Mouse (Mus musculus): Measurements from ENCODE around the gene Taf4. TPM values are rescaled to one million over a fixed set of nuclear protein-coding genes. Genes with fewer than 3 reads are reported as not detected.

The Taf4 gene
- total and polyA plus RNA-seq, 3 experiments = 6.3 to 21.8 TPM; not detected in 1

DNA sequence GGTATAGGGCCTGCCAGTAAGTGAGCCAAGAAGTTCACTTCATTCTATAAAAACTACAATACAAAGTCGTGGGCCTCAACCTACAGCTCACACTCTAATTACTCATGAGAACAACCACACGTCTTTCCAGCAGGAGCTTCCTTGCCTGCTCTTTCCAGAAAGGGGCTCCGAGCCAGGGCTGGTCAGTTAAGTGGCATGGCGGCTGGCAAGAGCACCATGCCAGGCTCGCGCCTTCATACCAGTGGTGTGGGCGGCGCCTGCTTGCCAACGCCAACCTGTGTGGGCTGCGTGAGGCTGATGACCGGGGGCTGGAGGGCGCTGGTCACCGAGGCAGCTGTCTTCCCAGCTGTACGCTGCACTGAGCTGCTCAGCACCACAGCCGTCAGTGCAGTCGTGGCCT is 44.7 kb downstream of the Taf4 start:
- no peak for DNase-seq (ENCODE audit: low read depth, low spot score)
- Histone ChIP-seq H3K36me3 (ENCODE audit: control insufficient read depth in 1 of 2, insufficient read depth in 2 of 2, low read length in 2 of 2) (peaks cover 0 to 7% of the 10 kb centered on the region in 2 experiments; a peak in 2 of 4 replicates), H3K27me3 (ENCODE audit: control insufficient read depth in 1 of 2, insufficient read depth in 2 of 2, low read length in 2 of 2) (no peaks in the 10 kb centered on the region), H3K27ac (ENCODE audit: control insufficient read depth, low read depth, low read length) (no peak overlapping the region), H3K4me3 (ENCODE audit: control insufficient read depth in 1 of 2, insufficient read depth in 1 of 2, low read depth in 2 of 2, low read length in 2 of 2) (no peak overlapping the region), H3K9me3 (replicated peaks; ENCODE audit: insufficient read depth, low read length) (no peaks in the 10 kb centered on the region), H3K9ac (ENCODE audit: control insufficient read depth, low read depth, low read length, poor library complexity, severe bottlenecking) (no peak overlapping the region), H3K79me2 (ENCODE audit: control insufficient read depth, insufficient read depth, low read length, poor library complexity) (no peaks in the 10 kb centered on the region), H3K4me1 (ENCODE audit: control insufficient read depth in 1 of 2, insufficient read depth in 2 of 2, low read length in 2 of 2) (peaks cover 0 to 3% of the 10 kb centered on the region in 2 experiments; a peak in 2 of 4 replicates)
- no peak for TF ChIP-seq JUND (IDR thresholded peaks at IDR 0.05; ENCODE audit: low read depth, low read length)
- no peak for TF ChIP-seq POLR2AphosphoS2 (IDR thresholded peaks at IDR 0.05; ENCODE audit: low read length)
- no peak for TF ChIP-seq MAZ (IDR thresholded peaks at IDR 0.05; ENCODE audit: low read depth, low read length)
- TF ChIP-seq CHD2 (IDR thresholded peaks at IDR 0.05; ENCODE audit: low read length) = no peak
- TF ChIP-seq TCF12 (IDR thresholded peaks at IDR 0.05; ENCODE audit: low read depth, low read length) = no peak
- no peak for TF ChIP-seq EP300 (IDR thresholded peaks at IDR 0.05; ENCODE audit: low read depth in 1 of 2, low read length in 2 of 2)
- no peak for TF ChIP-seq USF1 (IDR thresholded peaks at IDR 0.05; ENCODE audit: low read depth, low read length)
- no peak for TF ChIP-seq MXI1 (IDR thresholded peaks at IDR 0.05; ENCODE audit: low read depth, low read length)
- TF ChIP-seq CTCF (IDR thresholded peaks at IDR 0.05 in 2 of 3, conservative IDR thresholded peaks at IDR 0.05 in 1 of 3; ENCODE audit: control insufficient read depth in 1 of 3, insufficient read depth in 1 of 3, low read depth in 2 of 3, low read length in 3 of 3, poor library complexity in 1 of 3, severe bottlenecking in 1 of 3) = no peak
- no peak for TF ChIP-seq HCFC1 (IDR thresholded peaks at IDR 0.05; ENCODE audit: low read depth, low read length)

DNA sequence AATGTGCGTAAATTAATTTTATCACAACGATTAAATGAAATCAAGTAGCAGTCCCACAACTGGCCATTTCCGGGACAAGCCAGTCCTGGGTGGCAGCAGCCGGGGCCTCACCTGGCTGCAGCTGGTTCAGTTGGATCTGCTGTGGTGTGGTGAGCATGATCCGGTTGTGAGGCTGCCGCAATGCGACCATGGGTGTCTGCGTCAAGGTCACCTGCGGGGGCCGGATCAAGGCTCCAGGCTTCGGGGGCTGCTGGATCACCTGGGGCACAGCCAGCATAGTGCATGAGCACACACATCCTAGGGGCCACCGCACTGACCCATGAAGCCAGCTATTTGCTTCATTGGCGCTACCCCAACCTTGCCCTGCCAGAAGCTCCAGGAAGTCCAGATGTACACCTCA is 47.3 kb downstream of the Taf4 start:
- no peak for DNase-seq (ENCODE audit: low read depth, low spot score)
- no peaks in the 10 kb centered on the region for H3K79me2 ChIP-seq (ENCODE audit: control insufficient read depth, insufficient read depth, low read length, poor library complexity)
- no peak for TF ChIP-seq NELFE (IDR thresholded peaks at IDR 0.05; ENCODE audit: low read depth, low read length)
- no peak for TF ChIP-seq MAFK (IDR thresholded peaks at IDR 0.05; ENCODE audit: borderline replicate concordance, low read depth, low read length)
- TF ChIP-seq ELF1 (IDR thresholded peaks at IDR 0.05; ENCODE audit: low read depth, low read length) = no peak
- TF ChIP-seq TBP (IDR thresholded peaks at IDR 0.05; ENCODE audit: low read depth, low read length) = no peak
- no peak for TF ChIP-seq MYB (IDR thresholded peaks at IDR 0.05; ENCODE audit: low read depth, low read length)
- no peak for TF ChIP-seq SMC3 (IDR thresholded peaks at IDR 0.05; ENCODE audit: low read depth, low read length)
- no peak for TF ChIP-seq ZMIZ1 (IDR thresholded peaks at IDR 0.05; ENCODE audit: low read depth, low read length)
- no peak for TF ChIP-seq JUND (IDR thresholded peaks at IDR 0.05; ENCODE audit: low read depth, low read length)
- H3K27me3 ChIP-seq (ENCODE audit: control insufficient read depth in 1 of 2, insufficient read depth in 2 of 2, low read length in 2 of 2) = no peaks in the 10 kb centered on the region
- peaks cover 0 to 6% of the 10 kb centered on the region in 2 experiments; a peak in 1 of 4 replicates for H3K36me3 ChIP-seq (ENCODE audit: control insufficient read depth in 1 of 2, insufficient read depth in 2 of 2, low read length in 2 of 2)
- no peak overlapping the region for H3K27ac ChIP-seq (ENCODE audit: control insufficient read depth, low read depth, low read length)
- no peaks in the 10 kb centered on the region for H3K4me1 ChIP-seq (ENCODE audit: control insufficient read depth in 1 of 2, insufficient read depth in 2 of 2, low read length in 2 of 2)
- H3K9ac ChIP-seq (ENCODE audit: control insufficient read depth, low read depth, low read length, poor library complexity, severe bottlenecking) = no peak overlapping the region
- H3K4me3 ChIP-seq (ENCODE audit: control insufficient read depth in 1 of 2, insufficient read depth in 1 of 2, low read depth in 2 of 2, low read length in 2 of 2) = no peak overlapping the region
- H3K9me3 ChIP-seq (replicated peaks; ENCODE audit: insufficient read depth, low read length) = no peaks in the 10 kb centered on the region
